Comparison of ENCODE assay signal across 8 mouse cellular contexts in the genomic region with DNA sequence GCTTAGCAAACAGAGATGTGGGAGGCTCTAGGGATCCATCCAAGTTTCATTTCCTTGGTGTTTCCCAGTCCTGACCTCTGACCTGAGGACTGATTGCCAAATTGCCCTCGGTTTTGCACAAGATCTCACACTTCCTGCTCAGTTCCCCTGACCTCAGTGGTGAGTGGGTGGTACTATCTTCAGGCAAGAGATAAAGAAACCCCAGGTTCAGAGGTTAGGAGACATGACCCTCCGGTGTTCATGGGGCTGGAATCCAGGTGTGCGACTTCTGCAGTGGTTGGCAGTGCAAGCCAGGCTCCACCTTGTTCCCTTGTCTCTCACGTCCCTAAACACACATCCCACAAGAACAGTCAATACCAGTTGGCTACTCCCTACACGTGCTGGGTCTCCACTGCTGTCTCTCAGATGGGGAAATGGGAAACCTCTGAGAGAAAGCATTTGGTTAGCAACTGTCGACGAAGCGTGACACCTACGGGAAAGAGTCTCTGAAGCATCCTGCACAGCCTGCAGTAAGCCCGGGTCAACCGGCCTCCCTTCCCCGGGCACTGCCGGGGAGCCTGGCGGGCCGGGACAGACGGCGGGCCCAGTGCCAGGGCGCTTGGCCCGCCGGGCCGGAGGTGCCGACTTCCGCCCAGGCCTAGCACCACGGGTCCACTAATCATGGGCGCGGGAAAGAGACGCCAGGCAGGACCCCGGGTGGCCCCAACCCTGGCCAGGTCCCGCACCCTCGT. TPM values are rescaled to one million over a fixed set of nuclear protein-coding genes. Genes with fewer than 3 reads are reported as not detected.
DNase-seq lines count a peak whose midpoint lies in the region; ATAC-seq lines count a peak whose summit lies in the region.

No protein-coding gene starts in this region.

- 1% methylated on average over 30 of the region's 30 CpGs for WGBS in liver, embryonic 12.5 days (ENCODE audit: insufficient replicate concordance)

- peaks cover 11% of the 10 kb centered on the region; the same call in 1 of the 2 replicates for H3K36me3 ChIP-seq in liver, embryonic 12.5 days

- H3K9ac ChIP-seq in liver, embryonic 12.5 days: peak overlapping the region; percentile 94

- no peaks in the 10 kb centered on the region for H3K9me3 ChIP-seq in liver, embryonic 12.5 days (replicated peaks)

- DNase-seq in spleen, adult 18-20 months: peak; percentile 24 to 43
- DNase-seq in spleen, adult 12 weeks (ENCODE audit: low spot score): no peak
- DNase-seq in c-Kit-positive CD71-negative TER-119-negative erythroid progenitor cells, embryonic 14.5 days (ENCODE audit: low read depth): peak; percentile 30
- DNase-seq in gastrocnemius, postnatal 25 days: peak; percentile 51
- DNase-seq in monocyte, adult 2 months (ENCODE audit: low read depth in 1 of 2, low spot score in 2 of 2): peak; percentile 78 to 80
- peak; percentile 23 to 78 for DNase-seq in urinary bladder, postnatal 36 days (ENCODE audit: low spot score in 2 of 2)

- peaks cover 73% of the 10 kb centered on the region for H3K4me1 ChIP-seq in liver, embryonic 12.5 days

- peak overlapping the region; percentile 96 for H3K4me3 ChIP-seq in liver, embryonic 12.5 days

- H3K27me3 ChIP-seq in liver, embryonic 12.5 days (replicated peaks): no peaks in the 10 kb centered on the region

- peak overlapping the region; percentile 94 for H3K27ac ChIP-seq in liver, embryonic 12.5 days

- peak overlapping the region; percentile 98 for H3K4me2 ChIP-seq in liver, embryonic 12.5 days

- peak; percentile 5 for ATAC-seq in inflammation-experienced regulatory T-cells, adult 6 months
- peak; percentile 10 for ATAC-seq in liver, embryonic 12.5 days

RNA-seq across cellular contexts. Expression of a gene that starts 1.3 kb away (rescaled TPM):
- 10 to 100 TPM; 43.4 to 55.8 TPM for total RNA-seq in gastrocnemius, postnatal 25 days (2021)
- polyA plus RNA-seq in inflammation-experienced regulatory T-cells, adult 6 months (2017; shearing (Covaris generic)): 10 to 100 TPM; 28.4 to 43.0 (median 33.7) TPM
- polyA plus RNA-seq in liver, embryonic 12.5 days (2016; fragmentation: Nextera tagmentation; extraction: Ambion mirVana): 59.8 and 60.8 TPM in 2 replicates

RNA-seq across cellular contexts. Expression of a gene that starts 23.1 kb away (rescaled TPM):
- not detected for total RNA-seq in gastrocnemius, postnatal 25 days (2021)
- not detected for polyA plus RNA-seq in inflammation-experienced regulatory T-cells, adult 6 months (2017; shearing (Covaris generic))
- polyA plus RNA-seq in liver, embryonic 12.5 days (2016; fragmentation: Nextera tagmentation; extraction: Ambion mirVana): not detected in 2 replicates
